Mouse (Mus musculus): Measurements from ENCODE around the gene Apoc2. TPM values are rescaled to one million over a fixed set of nuclear protein-coding genes. Genes with fewer than 3 reads are reported as not detected.

Apoc2 gene
- polyA plus RNA-seq, 1 experiment from 2014 or later: not detected

GRCm38 (mm10) chr7:19701069-19701761 lies 23.5 kb upstream of the Apoc2 start:
- Histone ChIP-seq H3K4me2 (no peak overlapping the region), H3K4me3 (ENCODE audit: low read depth, low read length) (no peak overlapping the region), H3K9ac (ENCODE audit: low read length) (no peak overlapping the region), H3K36me3 (ENCODE audit: control insufficient read depth, insufficient read depth, low read length) (peaks cover 13% of the 10 kb centered on the region), H3K27ac (ENCODE audit: low read depth, low read length) (no peak overlapping the region), H3K9me3 (ENCODE audit: control insufficient read depth, low read length) (peaks cover 4% of the 10 kb centered on the region; the same call in 1 of the 2 replicates), H3K4me1 (ENCODE audit: control insufficient read depth, insufficient read depth, low read length) (peaks cover 13% of the 10 kb centered on the region), H3K27me3 (ENCODE audit: control insufficient read depth, insufficient read depth, low read length) (no peaks in the 10 kb centered on the region)
- DNase-seq (ENCODE audit: low spot score, missing footprints): peak; percentile 90
- WGBS: 29% methylated on average over 22 of the region's 22 CpGs
- peak; percentile 63 for ATAC-seq (ENCODE audit: low FRiP score)

GRCm38 (mm10) chr7:19700299-19701068 lies 22.7 kb upstream of the Apoc2 start:
- no peak overlapping the region for H3K9ac ChIP-seq (ENCODE audit: low read length)
- ATAC-seq (ENCODE audit: low FRiP score): no peak
- H3K4me1 ChIP-seq (ENCODE audit: control insufficient read depth, insufficient read depth, low read length): peaks cover 13% of the 10 kb centered on the region
- H3K4me3 ChIP-seq (ENCODE audit: low read depth, low read length): no peak overlapping the region
- H3K27ac ChIP-seq (ENCODE audit: low read depth, low read length): no peak overlapping the region
- WGBS: 58% methylated on average over 12 of the region's 12 CpGs
- H3K4me2 ChIP-seq: no peak overlapping the region
- no peak for DNase-seq (ENCODE audit: low spot score, missing footprints)
- H3K27me3 ChIP-seq (ENCODE audit: control insufficient read depth, insufficient read depth, low read length): no peaks in the 10 kb centered on the region
- H3K36me3 ChIP-seq (ENCODE audit: control insufficient read depth, insufficient read depth, low read length): peaks cover 14% of the 10 kb centered on the region
- H3K9me3 ChIP-seq (ENCODE audit: control insufficient read depth, low read length): peaks cover 4% of the 10 kb centered on the region; the same call in 1 of the 2 replicates

- Histone ChIP-seq H3K4me2 (no peak overlapping the region), H3K36me3 (ENCODE audit: control insufficient read depth, insufficient read depth, low read length) (peaks cover 14% of the 10 kb centered on the region), H3K27me3 (ENCODE audit: control insufficient read depth, insufficient read depth, low read length) (no peaks in the 10 kb centered on the region), H3K4me1 (ENCODE audit: control insufficient read depth, insufficient read depth, low read length) (peaks cover 13% of the 10 kb centered on the region), H3K9ac (ENCODE audit: low read length) (0 out of 2 replicates have a peak overlapping the region, but pooled peaks have one; percentile 67), H3K27ac (ENCODE audit: low read depth, low read length) (no peak overlapping the region), H3K9me3 (ENCODE audit: control insufficient read depth, low read length) (peaks cover 4% of the 10 kb centered on the region; the same call in 1 of the 2 replicates), H3K4me3 (ENCODE audit: low read depth, low read length) (no peak overlapping the region)
- ATAC-seq (ENCODE audit: low FRiP score) (no peak), DNase-seq (ENCODE audit: low spot score, missing footprints) (no peak)
- 81% methylated on average over 4 of the region's 4 CpGs for WGBS
These were observed 22.0 kb upstream of the Apoc2 start for GRCm38 (mm10) chr7:19699827-19700148.

- Histone ChIP-seq H3K9me3 (ENCODE audit: control insufficient read depth, low read length) (peaks cover 4% of the 10 kb centered on the region; the same call in 1 of the 2 replicates), H3K36me3 (ENCODE audit: control insufficient read depth, insufficient read depth, low read length) (peaks cover 14% of the 10 kb centered on the region), H3K27ac (ENCODE audit: low read depth, low read length) (no peak within 1 kb of the TSS), H3K4me1 (ENCODE audit: control insufficient read depth, insufficient read depth, low read length) (peaks cover 13% of the 10 kb centered on the region), H3K4me3 (ENCODE audit: low read depth, low read length) (peak within 1 kb of the TSS; percentile 31), H3K4me2 (peak within 1 kb of the TSS; percentile 65), H3K27me3 (ENCODE audit: control insufficient read depth, insufficient read depth, low read length) (no peaks in the 10 kb centered on the region), H3K9ac (ENCODE audit: low read length) (peak within 1 kb of the TSS; percentile 67)
- 1% methylated on average over 19 of the region's 20 CpGs for WGBS
- ATAC-seq (ENCODE audit: low FRiP score) (peak; percentile 56), DNase-seq (ENCODE audit: low spot score, missing footprints) (peak; percentile 95)
These were observed 21.4 kb upstream of the Apoc2 start, which contains the start of gene Apoe for GRCm38 (mm10) chr7:19698907-19699826. Gene Apoe, minus strand, starts transcription at chr7:19699188.

GRCm38 (mm10) chr7:19697949-19698906 lies 20.5 kb upstream of the Apoc2 start:
- ATAC-seq (ENCODE audit: low FRiP score) (no peak), DNase-seq (ENCODE audit: low spot score, missing footprints) (peak; percentile 92)
- Histone ChIP-seq H3K27me3 (ENCODE audit: control insufficient read depth, insufficient read depth, low read length) (no peaks in the 10 kb centered on the region), H3K36me3 (ENCODE audit: control insufficient read depth, insufficient read depth, low read length) (peaks cover 10% of the 10 kb centered on the region), H3K4me3 (ENCODE audit: low read depth, low read length) (peak overlapping the region; percentile 31), H3K4me1 (ENCODE audit: control insufficient read depth, insufficient read depth, low read length) (peaks cover 15% of the 10 kb centered on the region), H3K9me3 (ENCODE audit: control insufficient read depth, low read length) (peaks cover 4% of the 10 kb centered on the region; the same call in 1 of the 2 replicates), H3K27ac (ENCODE audit: low read depth, low read length) (no peak overlapping the region), H3K9ac (ENCODE audit: low read length) (peak overlapping the region; percentile 67), H3K4me2 (peak overlapping the region; percentile 65)
- WGBS: 3% methylated on average over 28 of the region's 28 CpGs

- Histone ChIP-seq H3K4me1 (ENCODE audit: control insufficient read depth, insufficient read depth, low read length) (peaks cover 17% of the 10 kb centered on the region), H3K9me3 (ENCODE audit: control insufficient read depth, low read length) (peaks cover 4% of the 10 kb centered on the region; the same call in 1 of the 2 replicates), H3K4me3 (ENCODE audit: low read depth, low read length) (no peak overlapping the region), H3K4me2 (no peak overlapping the region), H3K36me3 (ENCODE audit: control insufficient read depth, insufficient read depth, low read length) (peaks cover 9% of the 10 kb centered on the region), H3K9ac (ENCODE audit: low read length) (no peak overlapping the region), H3K27ac (ENCODE audit: low read depth, low read length) (no peak overlapping the region), H3K27me3 (ENCODE audit: control insufficient read depth, insufficient read depth, low read length) (no peaks in the 10 kb centered on the region)
- WGBS: 96% methylated on average over 34 of the region's 34 CpGs
- DNase-seq (ENCODE audit: low spot score, missing footprints) (peak; percentile 59), ATAC-seq (ENCODE audit: low FRiP score) (no peak)
These were observed 18.7 kb upstream of the Apoc2 start for GRCm38 (mm10) chr7:19696336-19696873.

- H3K4me1 ChIP-seq (ENCODE audit: control insufficient read depth, insufficient read depth, low read length): peaks cover 17% of the 10 kb centered on the region
- peaks cover 4% of the 10 kb centered on the region; the same call in 1 of the 2 replicates for H3K9me3 ChIP-seq (ENCODE audit: control insufficient read depth, low read length)
- no peak overlapping the region for H3K4me2 ChIP-seq
- no peak overlapping the region for H3K9ac ChIP-seq (ENCODE audit: low read length)
- DNase-seq (ENCODE audit: low spot score, missing footprints): no peak
- ATAC-seq (ENCODE audit: low FRiP score): no peak
- no peak overlapping the region for H3K4me3 ChIP-seq (ENCODE audit: low read depth, low read length)
- H3K27ac ChIP-seq (ENCODE audit: low read depth, low read length): no peak overlapping the region
- 86% methylated on average over 6 of the region's 6 CpGs for WGBS
- H3K27me3 ChIP-seq (ENCODE audit: control insufficient read depth, insufficient read depth, low read length): no peaks in the 10 kb centered on the region
- H3K36me3 ChIP-seq (ENCODE audit: control insufficient read depth, insufficient read depth, low read length): peaks cover 9% of the 10 kb centered on the region
These were observed 18.1 kb upstream of the Apoc2 start for GRCm38 (mm10) chr7:19695881-19696280.

- ATAC-seq (ENCODE audit: low FRiP score): no peak
- H3K4me1 ChIP-seq (ENCODE audit: control insufficient read depth, insufficient read depth, low read length): peaks cover 17% of the 10 kb centered on the region
These were observed 17.5 kb upstream of the Apoc2 start for GRCm38 (mm10) chr7:19695213-19695594.

More at GRCm38 (mm10) chr7:19695213-19695594, 17.5 kb upstream of the Apoc2 start:
- Histone ChIP-seq H3K36me3 (ENCODE audit: control insufficient read depth, insufficient read depth, low read length) (peaks cover 9% of the 10 kb centered on the region), H3K27ac (ENCODE audit: low read depth, low read length) (no peak overlapping the region), H3K9ac (ENCODE audit: low read length) (no peak overlapping the region), H3K9me3 (ENCODE audit: control insufficient read depth, low read length) (peaks cover 4% of the 10 kb centered on the region; the same call in 1 of the 2 replicates), H3K27me3 (ENCODE audit: control insufficient read depth, insufficient read depth, low read length) (no peaks in the 10 kb centered on the region), H3K4me2 (no peak overlapping the region), H3K4me3 (ENCODE audit: low read depth, low read length) (no peak overlapping the region)
- DNase-seq (ENCODE audit: low spot score, missing footprints): peak; percentile 77
- 58% methylated on average over 8 of the region's 8 CpGs for WGBS

All from midbrain, embryonic 11.5 days (tissue).